Mouse (Mus musculus) monocyte, adult 2 months (primary cell): ENCODE measurements around the gene Styxl1.

Source experiments
- DNase-seq, 2 experiments: peaks; one replicate each; pipeline ENCODE4 v3.0.0; 2022; ENCODE audit warnings: low spot score in 2 of 2, low read depth in 1 of 2

Styxl1 gene

GRCm38 (mm10) chr5:135702190-135702589, 76.0 kb downstream of the Styxl1 start:
- DNase-seq, result no peak

GRCm38 (mm10) chr5:135701601-135702000, 76.6 kb downstream of the Styxl1 start:
- DNase-seq, result no peak

GRCm38 (mm10) chr5:135697711-135698111, 80.5 kb downstream of the Styxl1 start:
- DNase-seq, result no peak
